Mouse (Mus musculus) lung, adult 2 months (tissue): ENCODE measurements around the gene Nbea. TPM values are rescaled to one million over a fixed set of nuclear protein-coding genes. Genes with fewer than 3 reads are reported as not detected.

Experiments
- DNase-seq: peaks from one replicate; pipeline ENCODE4 v3.0.0; 2022
- H3K4me1 ChIP-seq: fragments of 200-500 bp; 2 replicates; pipeline ENCODE4 v1.6.1; 2011; ENCODE audit warnings: low read length; ENCODE audit not compliant: control insufficient read depth, insufficient read depth
- H3K4me3 ChIP-seq: fragments of 200-500 bp; replicated peaks from 2 replicates; pipeline ENCODE3; 2011; ENCODE audit warnings: low read depth, mild to moderate bottlenecking, control low read depth, low read length; ENCODE audit errors: extremely low read depth
- CTCF ChIP-seq: fragments of 200-500 bp; IDR thresholded peaks from 2 replicates; pipeline ENCODE4 v1.5.1; 2011; ENCODE audit warnings: mild to moderate bottlenecking, low read length, control low read depth; ENCODE audit not compliant: insufficient read depth
- POLR2A ChIP-seq: fragments of 200-500 bp; IDR thresholded peaks from 2 replicates; pipeline ENCODE4 v1.6.1; 2011; ENCODE audit warnings: low read depth, mild to moderate bottlenecking, control low read depth, low read length, borderline replicate concordance; ENCODE audit errors: extremely low read depth
- WGBS: fragments of 180-500 bp; shearing (Covaris S2); methylation state at CpG from one replicate; pipeline ENCODE4 v1.1.7; 2018; 5-methylcytosine and 5-hydroxymethylcytosine counted together
- polyA plus RNA-seq: library from polyadenylated mRNA; depleted of rRNA; stranded (reverse); fragments of >200 nt; gene quantifications from 2 replicates; pipeline ENCODE4 v1.2.3, GENCODE M21; 2012

The Nbea gene
- polyA plus RNA-seq, 1 experiment, result 12.5 TPM

GRCm38 (mm10) chr3:55852488-55852887, 331.0 kb downstream of the Nbea start:
- TF ChIP-seq POLR2A (no peak), CTCF (no peak)
- 83% methylated on average over 7 of the region's 7 CpGs for WGBS
- Histone ChIP-seq H3K4me1 (no peaks in the 10 kb centered on the region), H3K4me3 (no peak overlapping the region)
- no peak for DNase-seq

- 90% methylated on average over 1 of the region's 1 CpGs for WGBS
- no peaks in the 10 kb centered on the region for H3K4me1 ChIP-seq
- no peak for DNase-seq
- TF ChIP-seq CTCF, result no peak
- no peak for TF ChIP-seq POLR2A
- H3K4me3 ChIP-seq, result no peak overlapping the region
These were observed 336.4 kb downstream of the Nbea start for GRCm38 (mm10) chr3:55847115-55847514.

- TF ChIP-seq CTCF (no peak), POLR2A (no peak)
- H3K4me1 ChIP-seq, result no peaks in the 10 kb centered on the region
- no peak overlapping the region for H3K4me3 ChIP-seq
- WGBS, result 80% methylated on average over 3 of the region's 3 CpGs
- no peak for DNase-seq
These were observed 346.3 kb downstream of the Nbea start for GRCm38 (mm10) chr3:55837188-55837587.

- Histone ChIP-seq H3K4me1 (no peaks in the 10 kb centered on the region), H3K4me3 (no peak overlapping the region)
- TF ChIP-seq CTCF (no peak), POLR2A (no peak)
- WGBS, result 66% methylated on average over 4 of the region's 4 CpGs
- no peak for DNase-seq
These were observed 348.3 kb downstream of the Nbea start for GRCm38 (mm10) chr3:55835207-55835606.

- TF ChIP-seq CTCF (no peak), POLR2A (no peak)
- no peaks in the 10 kb centered on the region; the same call in 1 of the 2 replicates for H3K4me1 ChIP-seq
- WGBS, result 91% methylated on average over 5 of the region's 5 CpGs
- no peak overlapping the region for H3K4me3 ChIP-seq
- no peak for DNase-seq
These were observed 353.3 kb downstream of the Nbea start for GRCm38 (mm10) chr3:55830226-55830625.

- 34% methylated on average over 10 of the region's 10 CpGs for WGBS
- DNase-seq, result no peak
- no peak for TF ChIP-seq CTCF
- no peak for TF ChIP-seq POLR2A
- H3K4me1 ChIP-seq, result no peaks in the 10 kb centered on the region; the same call in 1 of the 2 replicates
- H3K4me3 ChIP-seq, result no peak overlapping the region
These were observed 354.8 kb downstream of the Nbea start for GRCm38 (mm10) chr3:55828481-55829256.

GRCm38 (mm10) chr3:55824864-55825263, 358.6 kb downstream of the Nbea start:
- no peak for DNase-seq
- Histone ChIP-seq H3K4me1 (no peaks in the 10 kb centered on the region; the same call in 1 of the 2 replicates), H3K4me3 (no peak overlapping the region)
- 70% methylated on average over 3 of the region's 3 CpGs for WGBS
- TF ChIP-seq CTCF (no peak), POLR2A (no peak)

GRCm38 (mm10) chr3:55819598-55819997, 363.9 kb downstream of the Nbea start:
- Histone ChIP-seq H3K4me3 (no peak overlapping the region), H3K4me1 (peaks cover 3% of the 10 kb centered on the region)
- DNase-seq, result no peak
- TF ChIP-seq POLR2A (no peak), CTCF (no peak)

- 68% methylated on average over 2 of the region's 2 CpGs for WGBS
- no peak for TF ChIP-seq POLR2A
- no peak for TF ChIP-seq CTCF
- no peak for DNase-seq
These were observed 365.4 kb downstream of the Nbea start for GRCm38 (mm10) chr3:55818082-55818481.

GRCm38 (mm10) chr3:55816638-55817375, 366.7 kb downstream of the Nbea start:
- 36% methylated on average over 6 of the region's 6 CpGs for WGBS
- Histone ChIP-seq H3K4me3 (no peak overlapping the region), H3K4me1 (peaks cover 3% of the 10 kb centered on the region)
- TF ChIP-seq POLR2A (no peak), CTCF (no peak)
- no peak for DNase-seq

More at GRCm38 (mm10) chr3:55818082-55818481, 365.4 kb downstream of the Nbea start:
- Histone ChIP-seq H3K4me3 (no peak overlapping the region), H3K4me1 (peaks cover 3% of the 10 kb centered on the region)
